ENCODE assay signal across 24 mouse cellular contexts in genomic region chr19:41039110-41039509, GRCm38 (mm10). TPM values are rescaled to one million over a fixed set of nuclear protein-coding genes. Genes with fewer than 3 reads are reported as not detected.
DNase-seq lines count a peak whose midpoint lies in the region; ATAC-seq and TF ChIP-seq lines count a peak whose summit lies in the region.
"Had no signal": no experiment of that assay in that cellular context is flagged by ENCODE, and none has a peak within 500 bp of the region (broad histone marks: within the 10 kb centered on the region; RNA-seq: fewer than 3 reads in every experiment).

No protein-coding gene starts in this region.

- H3K27ac ChIP-seq in heart, embryonic 16.5 days (ENCODE audit: low read length), result no peak overlapping the region
- no peak overlapping the region for H3K27ac ChIP-seq in heart, adult 2 months
- H3K27ac ChIP-seq in kidney, adult 2 months (ENCODE audit: insufficient read depth, low read depth, low read length), result no peak overlapping the region
- H3K27ac ChIP-seq: forebrain, embryonic 15.5 days; hindbrain, embryonic 15.5 days; liver, embryonic 14.5 days had no signal

- H3K4me2 ChIP-seq in heart, embryonic 16.5 days (ENCODE audit: low read depth, low read length), result no peak overlapping the region
- H3K4me2 ChIP-seq: forebrain, embryonic 15.5 days; hindbrain, embryonic 15.5 days had no signal

- H3K4me3 ChIP-seq in heart, embryonic 16.5 days (ENCODE audit: low read length), result no peak overlapping the region
- H3K4me3 ChIP-seq in heart, adult 2 months, result no peak overlapping the region
- H3K4me3 ChIP-seq in kidney, adult 2 months (ENCODE audit: insufficient read depth, low read depth, low read length), result no peak overlapping the region
- H3K4me3 ChIP-seq: forebrain, embryonic 15.5 days; hindbrain, embryonic 15.5 days had no signal

- no peak for TF ChIP-seq CTCF in heart, adult 2 months (IDR thresholded peaks at IDR 0.05)
- TF ChIP-seq CTCF in kidney, adult 2 months (conservative IDR thresholded peaks at IDR 0.05; ENCODE audit: insufficient read depth, insufficient read length, low read depth, low read length), result no peak

- no peaks in the 10 kb centered on the region for H3K79me2 ChIP-seq in heart, adult 2 months (replicated peaks; ENCODE audit: control insufficient read depth, insufficient read depth, low read length)

- intact Hi-C loops in heart, adult 2 months (cut with DNase I), result no loop called here

- peaks cover 4% of the 10 kb centered on the region; the same call in 1 of the 2 replicates for H3K4me1 ChIP-seq in heart, embryonic 16.5 days (ENCODE audit: control insufficient read depth, insufficient read depth, low read length)
- no peaks in the 10 kb centered on the region for H3K4me1 ChIP-seq in heart, adult 2 months (ENCODE audit: control insufficient read depth, insufficient read depth, low read length)
- H3K4me1 ChIP-seq in kidney, adult 2 months (ENCODE audit: control insufficient read depth, insufficient read depth, low read length), result no peaks in the 10 kb centered on the region
- H3K4me1 ChIP-seq: forebrain, embryonic 15.5 days; hindbrain, embryonic 15.5 days had no signal

- no peak for TF ChIP-seq POLR2A in heart, adult 2 months (IDR thresholded peaks at IDR 0.05; ENCODE audit: insufficient read depth, low read depth, low read length)
- no peak for TF ChIP-seq POLR2A in kidney, adult 2 months (IDR thresholded peaks at IDR 0.05; ENCODE audit: low read depth, low read length)

- 0 out of 2 replicates have a peak, but pooled peaks have one; percentile 18 for ATAC-seq in heart, embryonic 16.5 days (replicated peaks; ENCODE audit: extremely low read depth, insufficient read depth, low FRiP score)
- ATAC-seq: forebrain, embryonic 15.5 days; midbrain, embryonic 16.5 days had no signal

- no peaks in the 10 kb centered on the region for H3K36me3 ChIP-seq in heart, embryonic 16.5 days (ENCODE audit: control insufficient read depth, insufficient read depth)
- H3K36me3 ChIP-seq in heart, adult 2 months (ENCODE audit: control insufficient read depth, insufficient read depth, low read length), result no peaks in the 10 kb centered on the region
- no peaks in the 10 kb centered on the region for H3K36me3 ChIP-seq in kidney, adult 2 months (ENCODE audit: control insufficient read depth, insufficient read depth, low read length)
- H3K36me3 ChIP-seq: forebrain, embryonic 15.5 days; hindbrain, embryonic 15.5 days had no signal

- no peak for TF ChIP-seq EP300 in heart, adult 2 months (IDR thresholded peaks at IDR 0.05; ENCODE audit: insufficient read depth, low read depth, low read length)

- H3K9ac ChIP-seq in heart, embryonic 16.5 days (ENCODE audit: low read length), result no peak overlapping the region
- H3K9ac ChIP-seq in heart, adult 2 months (ENCODE audit: low read depth, low read length), result no peak overlapping the region
- H3K9ac ChIP-seq: forebrain, embryonic 15.5 days; hindbrain, embryonic 15.5 days; liver, embryonic 14.5 days had no signal

- no peaks in the 10 kb centered on the region for H3K27me3 ChIP-seq in heart, embryonic 16.5 days (ENCODE audit: control insufficient read depth, insufficient read depth, low read length)
- H3K27me3 ChIP-seq in heart, adult 2 months (ENCODE audit: control insufficient read depth, insufficient read depth, low read length), result no peaks in the 10 kb centered on the region
- H3K27me3 ChIP-seq in kidney, adult 2 months (replicated peaks; ENCODE audit: control insufficient read depth, insufficient read depth, low read length), result no peaks in the 10 kb centered on the region
- H3K27me3 ChIP-seq: forebrain, embryonic 15.5 days; hindbrain, embryonic 15.5 days had no signal

- no peaks in the 10 kb centered on the region for H3K9me3 ChIP-seq in heart, embryonic 16.5 days (replicated peaks; ENCODE audit: control insufficient read depth, low read length)
- H3K9me3 ChIP-seq: forebrain, embryonic 15.5 days; hindbrain, embryonic 15.5 days had no signal

- 72% methylated on average over 7 of the region's 7 CpGs for WGBS in heart, embryonic 16.5 days
- WGBS in heart, adult 2 months, result 78% methylated on average over 7 of the region's 7 CpGs
- WGBS in kidney, adult 2 months, result 51% methylated on average over 7 of the region's 7 CpGs

- no peak for DNase-seq in heart, adult 2 months
- DNase-seq in T-cell, adult 2 months (ENCODE audit: low spot score), result peak; percentile 66
- peak; percentile 70 for DNase-seq in naive thymus-derived CD4-positive, alpha-beta T cell, adult 2 months (ENCODE audit: low read depth)
- peak; percentile 86 for DNase-seq in thymus, postnatal 14 days
- no peak for DNase-seq in gastrocnemius, postnatal 10 days
- DNase-seq in gastrocnemius, adult 8-10 months (ENCODE audit: low spot score in 2 of 2), result no peak
- no peak for DNase-seq in kidney, adult 2 months
- DNase-seq: adrenal gland, postnatal 36 days; cerebellum, postnatal 10 days; heart, postnatal 14 days; kidney, adult 8-10 months; lung, postnatal 4 days had no signal

RNA-seq across cellular contexts. Expression of gene Dntt, which starts 10.0 kb away (rescaled TPM):
- polyA plus RNA-seq in heart, embryonic 16.5 days (2015; fragmentation: Nextera tagmentation; extraction: Ambion mirVana), result 0.28 TPM in 1 of 2 replicates, not detected in the other
- not detected for total RNA-seq in heart, adult 2 months (2021)
- 0.12 TPM in 1 of 2 replicates, not detected in the other for polyA plus RNA-seq in heart, adult 2 months (2012; rRNA removed)
- total RNA-seq in gastrocnemius, postnatal 10 days (2021), result under 1 TPM in 1 of 2 experiments, not detected in 1; 0.38 TPM
- total RNA-seq in gastrocnemius, adult 8-10 months (2022), result under 1 TPM in 2 of 4 experiments, not detected in 2; 0.13 to 0.16 TPM
- 0.08 TPM in 1 of 2 replicates, not detected in the other for polyA plus RNA-seq in kidney, adult 2 months (2012; rRNA removed)
- total RNA-seq: adrenal gland, postnatal 36 days; gastrocnemius, adult 18-20 months; heart, adult 8-10 months; MEL had no signal
- polyA plus RNA-seq: forebrain, embryonic 15.5 days; hindbrain, embryonic 15.5 days; limb, embryonic 11.5 days had no signal

RNA-seq across cellular contexts. Expression of gene Opalin, which starts 37.8 kb away (rescaled TPM):
- polyA plus RNA-seq in heart, embryonic 16.5 days (2015; fragmentation: Nextera tagmentation; extraction: Ambion mirVana), result not detected in 2 replicates
- not detected for total RNA-seq in heart, adult 2 months (2021)
- not detected in 2 replicates for polyA plus RNA-seq in heart, adult 2 months (2012; rRNA removed)
- total RNA-seq in gastrocnemius, postnatal 10 days (2021), result not detected
- total RNA-seq in gastrocnemius, adult 8-10 months (2022), result not detected
- not detected in 2 replicates for polyA plus RNA-seq in kidney, adult 2 months (2012; rRNA removed)
- total RNA-seq: adrenal gland, postnatal 36 days; gastrocnemius, adult 18-20 months; heart, adult 8-10 months; heart, postnatal 14 days; MEL had no signal
- polyA plus RNA-seq: forebrain, embryonic 15.5 days; hindbrain, embryonic 15.5 days; large intestine, adult 2 months; limb, embryonic 11.5 days; liver, embryonic 14.5 days; midbrain, embryonic 16.5 days; neural tube, embryonic 11.5 days; testis, adult 2 months had no signal

RNA-seq across cellular contexts. Expression of gene Blnk, which starts 44.8 kb away (rescaled TPM):
- 0.60 and 0.75 TPM in 2 replicates for polyA plus RNA-seq in heart, embryonic 16.5 days (2015; fragmentation: Nextera tagmentation; extraction: Ambion mirVana)
- total RNA-seq in heart, adult 2 months (2021), result 1 to 10 TPM; 1.2 to 1.7 TPM
- polyA plus RNA-seq in heart, adult 2 months (2012; rRNA removed), result 1.9 and 3.6 TPM in 2 replicates
- 1 to 10 TPM in 1 of 2 experiments, under 1 TPM in 1; 0.31 to 1.8 TPM for total RNA-seq in gastrocnemius, postnatal 10 days (2021)
- 1 to 10 TPM in 2 of 4 experiments, under 1 TPM in 2; 0.83 to 1.1 (median 1.0) TPM for total RNA-seq in gastrocnemius, adult 8-10 months (2022)
- polyA plus RNA-seq in kidney, adult 2 months (2012; rRNA removed), result 13.1 and 16.5 TPM in 2 replicates
- total RNA-seq: MEL had no signal

Comparison
In these comparisons a context has a peak if more than half of its experiments do, and no peak if none do; other contexts are left out.
1. DNase-seq: peak in T-cell, adult 2 months (single experiment), naive thymus-derived CD4-positive, alpha-beta T cell, adult 2 months (single experiment) and thymus, postnatal 14 days (single experiment); none in heart, adult 2 months (0 of 2), gastrocnemius, postnatal 10 days (single experiment), gastrocnemius, adult 8-10 months (0 of 2) and kidney, adult 2 months (single experiment).